Mouse (Mus musculus): ENCODE data around the gene Alox5.

Alox5 gene

GRCm38 (mm10) chr6:116417518-116418315 is 43.3 kb downstream of the Alox5 start:
- no peak for DNase-seq (ENCODE audit: low spot score)

- no peak for DNase-seq (ENCODE audit: low spot score)
Measured at GRCm38 (mm10) chr6:116416000-116416552, 44.9 kb downstream of the Alox5 start.

GRCm38 (mm10) chr6:116415126-116415676 is 45.8 kb downstream of the Alox5 start:
- DNase-seq (ENCODE audit: low spot score), result no peak

DNA sequence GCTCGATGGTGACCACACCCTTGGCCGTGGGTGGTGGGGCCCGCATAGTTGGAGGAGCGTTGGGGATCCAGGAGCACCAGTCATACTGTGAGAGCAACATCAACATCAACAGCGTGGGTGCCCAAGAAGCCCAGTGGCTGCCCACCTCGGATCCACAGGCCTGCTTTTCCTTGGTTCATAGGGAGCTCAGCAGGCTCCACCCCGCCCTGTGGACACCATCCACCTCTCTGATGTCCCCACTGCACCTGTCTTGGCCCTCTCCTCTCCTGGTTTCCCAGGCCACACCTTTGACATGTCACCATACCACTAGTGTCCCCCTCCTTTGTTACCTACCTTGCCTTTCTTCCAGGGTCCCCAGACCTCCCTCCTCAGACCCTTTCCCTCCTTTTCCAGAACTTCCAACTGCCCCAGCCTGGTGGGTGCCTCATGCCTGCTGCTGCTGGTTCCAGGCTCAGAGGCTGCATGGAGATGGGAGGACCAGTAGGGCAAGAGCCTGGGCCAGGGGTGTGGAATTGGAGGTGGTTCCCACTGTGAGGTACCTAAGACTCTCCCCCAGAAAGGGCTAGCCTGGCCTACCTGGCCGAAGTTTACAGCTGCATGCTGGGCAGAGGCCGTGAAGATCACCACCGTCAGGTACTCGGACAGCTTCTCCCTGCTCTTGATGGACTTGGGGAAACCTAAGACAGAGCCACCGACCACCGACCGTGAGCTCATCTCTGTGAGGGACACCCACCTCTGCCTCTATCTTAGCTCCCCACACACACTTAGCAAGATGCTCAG is 48.2 kb downstream of the Alox5 start:
- DNase-seq (ENCODE audit: low spot score), result no peak

- DNase-seq (ENCODE audit: low spot score), result no peak
Measured at GRCm38 (mm10) chr6:116411716-116412115, 49.3 kb downstream of the Alox5 start.

DNA sequence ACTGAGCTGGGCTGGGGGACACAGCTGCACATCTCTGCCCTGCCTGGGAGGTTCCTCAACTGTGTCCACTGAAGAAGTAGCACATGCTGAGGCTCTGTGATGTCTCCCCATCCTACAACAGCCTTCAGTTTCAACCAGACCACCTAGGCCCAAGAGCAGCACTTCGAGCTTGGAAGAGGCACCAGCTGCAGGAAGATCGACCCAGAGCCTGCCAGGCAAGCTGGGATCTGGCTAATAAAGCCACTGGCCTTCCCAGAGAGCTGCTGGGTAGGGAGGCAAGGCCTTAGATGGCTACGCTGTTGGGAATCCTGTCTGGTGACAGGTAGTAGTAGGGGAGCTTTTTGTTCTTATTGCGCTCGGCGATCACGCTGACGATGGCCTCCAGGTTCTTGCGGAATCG is 50.5 kb downstream of the Alox5 start:
- DNase-seq (ENCODE audit: low spot score), result no peak

- no peak for DNase-seq (ENCODE audit: low spot score)
Measured at GRCm38 (mm10) chr6:116407956-116408657, 52.9 kb downstream of the Alox5 start.

DNA sequence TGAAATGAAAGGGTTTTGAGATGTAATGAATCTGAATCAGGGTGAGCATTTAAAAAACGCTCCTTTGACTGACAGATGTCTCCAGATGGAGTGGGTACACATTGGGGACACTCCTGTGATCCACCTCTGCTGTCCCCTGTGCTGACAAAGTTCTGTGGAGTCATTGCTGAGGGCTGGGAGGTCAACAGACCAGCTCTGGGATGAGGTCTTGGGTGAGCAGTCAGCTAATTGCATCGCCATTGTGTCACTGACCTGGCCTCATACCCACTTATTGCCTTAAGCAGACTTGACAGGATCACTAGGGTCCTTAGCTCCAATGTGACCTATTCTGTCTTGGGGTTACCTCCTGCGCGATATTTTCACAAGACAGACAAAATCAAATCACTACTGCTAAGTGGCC is 53.8 kb downstream of the Alox5 start:
- no peak for DNase-seq (ENCODE audit: low spot score)

DNA sequence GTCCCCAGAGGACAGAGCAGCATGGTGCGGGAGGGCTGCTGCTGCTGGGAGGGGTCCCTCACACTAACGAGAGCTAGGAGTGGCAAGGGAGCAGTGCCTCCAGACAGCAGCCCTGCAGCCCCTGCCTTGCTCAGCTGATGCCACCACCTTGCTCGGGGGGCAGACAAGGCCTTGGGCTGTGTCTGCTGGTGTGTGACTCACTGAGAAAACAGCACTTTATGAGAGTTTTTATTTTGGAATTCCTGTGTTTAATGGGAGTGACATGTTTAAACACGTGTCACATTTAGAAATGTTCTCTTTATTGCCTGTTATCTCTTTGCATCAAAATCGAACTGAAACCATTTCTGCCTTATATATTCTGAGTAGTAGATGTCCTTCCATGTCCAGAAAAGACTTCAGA is 54.3 kb downstream of the Alox5 start:
- no peak for DNase-seq (ENCODE audit: low spot score)

DNA sequence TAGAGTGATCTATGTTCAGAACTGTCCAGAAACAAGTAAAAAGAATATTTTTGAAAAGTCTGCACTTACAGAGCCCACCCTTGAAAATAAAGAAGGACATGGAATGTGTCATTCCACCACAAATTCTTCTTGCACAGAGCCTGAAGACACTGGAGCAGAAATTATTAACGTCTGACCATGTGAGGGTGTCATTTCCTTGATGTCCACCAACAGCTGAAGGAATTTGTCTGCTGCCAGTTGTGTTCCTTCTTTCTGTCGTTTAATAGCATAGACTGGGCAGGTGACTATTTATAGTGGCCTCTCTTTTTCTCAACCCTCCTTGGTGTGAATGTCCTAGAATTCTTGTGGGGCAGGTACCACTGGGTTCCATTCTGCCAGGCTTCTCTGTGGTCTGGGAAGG is 54.8 kb downstream of the Alox5 start:
- no peak for DNase-seq (ENCODE audit: low spot score)

DNA sequence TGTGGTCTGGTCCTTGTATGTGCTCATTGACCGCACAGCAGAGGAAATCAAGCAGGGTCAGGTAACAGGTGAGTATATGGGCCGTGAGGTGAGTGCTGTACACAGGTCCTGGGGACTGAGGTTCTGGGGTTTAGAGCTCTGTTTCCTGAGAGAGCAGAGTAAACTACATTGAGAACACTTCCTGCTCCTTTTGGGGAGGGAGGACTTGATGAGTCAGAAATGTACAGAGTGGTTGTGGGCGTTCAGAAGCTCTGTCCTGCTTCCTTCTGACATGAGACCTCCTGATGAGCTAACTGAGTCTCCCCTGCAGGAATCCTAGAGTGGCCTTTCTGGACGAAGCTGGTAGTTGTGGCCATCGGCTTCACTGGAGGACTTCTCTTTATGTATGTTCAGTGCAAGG is 55.3 kb downstream of the Alox5 start:
- no peak for DNase-seq (ENCODE audit: low spot score)

DNA sequence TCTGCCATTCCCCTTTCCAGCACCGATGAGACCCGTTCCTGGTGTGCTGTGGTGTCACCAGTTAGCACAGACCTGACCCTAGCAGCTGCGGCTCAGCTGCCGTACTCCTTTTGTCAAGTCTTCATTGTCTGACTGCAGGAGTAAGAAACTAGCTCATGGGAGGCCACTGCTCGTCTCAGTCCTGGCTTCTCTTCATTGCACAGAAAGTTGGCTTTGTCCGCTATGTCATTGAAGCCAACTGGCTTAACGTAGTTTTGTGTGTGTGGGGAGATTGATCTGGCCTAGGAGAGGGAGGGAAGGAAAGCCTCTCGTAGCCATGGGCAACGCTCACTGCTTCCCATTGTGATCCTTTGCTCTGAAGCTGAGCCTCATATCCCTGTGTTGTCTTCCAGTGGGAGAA is 55.7 kb downstream of the Alox5 start:
- DNase-seq (ENCODE audit: low spot score), result no peak

DNA sequence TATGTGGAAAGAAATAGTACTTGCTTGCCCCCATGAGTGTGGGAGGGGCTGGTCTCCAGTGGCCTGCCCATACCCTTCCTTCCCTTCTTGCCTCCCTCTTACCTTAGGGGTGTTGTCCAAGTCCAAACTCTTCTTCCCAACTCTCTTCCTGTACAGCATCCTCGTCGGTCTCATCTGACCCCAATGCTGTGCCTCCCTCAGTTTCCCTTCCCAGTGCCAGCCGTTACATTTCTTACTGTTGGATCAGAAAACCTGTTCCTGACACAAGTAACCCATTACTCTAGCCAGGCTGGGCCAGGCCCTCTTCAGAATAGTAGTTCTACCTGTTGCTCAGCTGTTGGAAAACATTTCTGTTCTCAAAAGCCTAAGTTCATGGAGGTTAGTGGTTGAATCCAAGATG is 58.6 kb downstream of the Alox5 start:
- DNase-seq (ENCODE audit: low spot score), result no peak

DNA sequence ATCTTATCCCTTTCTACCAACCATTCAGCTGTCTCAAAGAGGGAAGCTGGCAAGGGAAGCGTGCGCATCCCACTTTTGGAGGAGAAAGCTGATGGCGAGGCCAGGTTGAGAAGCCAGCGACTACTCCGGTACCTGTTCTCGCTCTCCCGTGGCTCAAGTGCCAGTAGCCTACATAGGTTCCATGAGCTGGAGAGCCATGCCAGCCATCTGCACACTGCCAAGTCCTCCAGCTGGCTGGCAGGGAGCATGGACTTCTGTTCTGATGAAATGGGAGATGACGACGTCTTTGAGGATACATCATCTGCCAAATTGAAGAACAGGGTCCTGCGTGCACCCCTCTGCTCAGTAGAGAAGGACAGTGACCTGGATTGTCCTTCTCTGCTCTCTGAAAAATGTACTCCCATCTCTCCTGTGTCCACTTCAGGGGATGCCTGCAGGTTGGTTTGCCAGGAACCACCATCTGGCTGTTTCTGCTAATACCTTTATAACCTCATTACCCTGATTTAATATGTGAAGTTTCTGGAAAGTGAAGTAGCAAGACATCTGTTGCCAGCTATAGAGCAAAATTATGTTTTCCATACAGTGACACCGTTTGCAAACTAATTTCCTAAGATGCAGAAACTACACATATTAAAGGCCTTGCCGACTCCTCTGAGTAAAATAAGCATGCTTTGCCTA is 59.1 kb downstream of the Alox5 start:
- no peak for DNase-seq (ENCODE audit: low spot score)

DNA sequence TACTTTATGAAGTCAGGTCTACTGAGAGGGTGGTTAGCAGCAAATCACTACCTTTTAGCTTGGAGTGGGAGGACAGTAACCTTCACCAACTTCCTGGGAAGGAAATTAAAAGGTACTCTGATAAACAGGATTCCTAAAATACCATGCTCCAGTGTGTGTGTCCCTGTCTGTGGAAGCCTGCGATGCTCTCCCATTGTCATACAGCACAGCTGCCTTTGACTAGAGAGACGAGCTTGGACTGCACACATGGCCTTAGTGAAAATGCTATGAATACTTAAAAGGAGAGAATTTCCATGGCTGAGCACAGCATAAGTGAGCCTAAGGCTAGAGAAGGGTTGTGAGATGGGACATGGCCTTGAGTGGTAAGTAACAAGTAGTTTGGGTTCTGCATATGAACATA is 62.8 kb downstream of the Alox5 start:
- DNase-seq (ENCODE audit: low spot score), result no peak

- DNase-seq (ENCODE audit: low spot score), result no peak
Measured at GRCm38 (mm10) chr6:116397621-116398020, 63.4 kb downstream of the Alox5 start.

DNA sequence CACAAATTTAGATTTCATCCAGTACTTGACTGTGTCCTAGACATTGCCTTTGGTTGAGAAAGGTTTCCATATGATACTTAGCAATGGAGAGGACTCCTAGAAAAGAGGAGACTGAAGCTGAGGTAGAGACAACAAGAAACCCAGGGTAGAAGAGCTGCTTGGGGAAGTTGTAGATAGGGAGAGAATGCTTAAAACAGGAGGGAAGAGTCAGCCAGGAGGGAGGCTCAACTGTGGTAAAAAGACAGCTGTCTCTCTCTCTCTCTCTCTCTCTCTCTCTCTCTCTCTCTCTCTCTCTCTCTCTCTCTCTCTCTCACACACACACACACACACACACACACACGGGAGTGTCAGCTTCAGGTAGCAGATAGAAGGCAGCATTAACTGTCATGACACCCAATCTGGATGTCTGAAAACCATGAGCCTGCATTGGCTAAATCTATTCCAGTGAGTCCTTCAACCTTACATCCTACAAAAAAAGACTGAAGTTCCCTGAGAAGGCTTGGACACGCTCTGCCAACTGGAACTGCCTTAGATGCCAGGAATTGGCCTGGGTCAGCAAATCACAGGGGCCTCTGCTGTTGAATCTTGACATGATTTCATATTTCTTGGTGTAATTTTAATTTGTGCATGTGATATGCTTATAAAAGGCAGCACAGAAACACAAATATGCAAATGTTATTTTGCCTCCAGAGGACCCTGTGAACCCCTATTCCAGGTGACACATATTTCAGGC is 65.9 kb downstream of the Alox5 start:
- no peak for DNase-seq (ENCODE audit: low spot score)

GRCm38 (mm10) chr6:116389481-116389880 is 71.5 kb downstream of the Alox5 start:
- no peak for DNase-seq (ENCODE audit: low spot score)

- DNase-seq (ENCODE audit: low spot score), result no peak
Measured at GRCm38 (mm10) chr6:116388068-116388467, 72.9 kb downstream of the Alox5 start.

DNA sequence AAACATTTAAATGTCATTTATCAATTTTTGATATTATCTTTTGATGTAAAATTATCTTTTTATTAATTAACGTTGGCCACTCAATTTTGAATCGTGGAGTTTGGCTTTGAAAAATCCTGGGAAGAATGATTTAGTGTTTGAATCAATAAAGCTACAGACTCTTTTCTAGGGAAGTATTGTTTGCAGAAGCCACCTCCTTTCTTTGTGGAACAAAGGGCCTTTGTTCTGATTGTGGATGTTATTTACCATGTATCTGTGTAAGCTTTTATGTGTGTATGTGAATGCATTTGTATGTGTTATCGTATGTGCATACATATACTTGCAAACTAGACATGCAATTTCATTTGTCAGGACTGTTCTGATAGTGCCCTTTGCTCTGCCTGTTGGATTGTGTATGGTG is 74.5 kb downstream of the Alox5 start:
- no peak for DNase-seq (ENCODE audit: low spot score)

GRCm38 (mm10) chr6:116386045-116386415 is 74.9 kb downstream of the Alox5 start:
- no peak for DNase-seq (ENCODE audit: low spot score)
